Mouse (Mus musculus): ENCODE data around the gene Ndrg2. TPM values are rescaled to one million over a fixed set of nuclear protein-coding genes. Genes with fewer than 3 reads are reported as not detected.

Gene Ndrg2
- polyA plus RNA-seq, 1 experiment from 2014 or later, result 36.4 TPM

GRCm38 (mm10) chr14:51893094-51893794 lies 20.7 kb downstream of the Ndrg2 start:
- ATAC-seq (replicated peaks; ENCODE audit: low FRiP score, low TSS enrichment, low read depth), result peak; percentile 51; the same call in 1 of the 2 replicates
- Histone ChIP-seq H3K4me1 (replicated peaks; ENCODE audit: control insufficient read depth, insufficient read depth, low read length) (no peaks in the 10 kb centered on the region), H3K9me3 (ENCODE audit: control insufficient read depth, low read length) (no peaks in the 10 kb centered on the region), H3K4me3 (ENCODE audit: low read depth, low read length) (no peak overlapping the region), H3K27me3 (replicated peaks; ENCODE audit: control insufficient read depth, insufficient read depth, low read length) (no peaks in the 10 kb centered on the region), H3K4me2 (ENCODE audit: low read length) (no peak overlapping the region), H3K9ac (ENCODE audit: low read length) (no peak overlapping the region), H3K27ac (ENCODE audit: low read depth) (no peak overlapping the region), H3K36me3 (ENCODE audit: control insufficient read depth, insufficient read depth, low read length) (peaks cover 37% of the 10 kb centered on the region)
- WGBS, result 29% methylated on average over 10 of the region's 10 CpGs
- DNase-seq (ENCODE audit: low spot score), result no peak

- no peak for DNase-seq (ENCODE audit: low spot score)
- H3K27me3 ChIP-seq (replicated peaks; ENCODE audit: control insufficient read depth, insufficient read depth, low read length), result no peaks in the 10 kb centered on the region
- H3K36me3 ChIP-seq (ENCODE audit: control insufficient read depth, insufficient read depth, low read length), result peaks cover 46% of the 10 kb centered on the region
- H3K9ac ChIP-seq (ENCODE audit: low read length), result no peak within 1 kb of the TSS
- WGBS, result 84% methylated on average over 9 of the region's 9 CpGs
- H3K4me2 ChIP-seq (ENCODE audit: low read length), result no peak within 1 kb of the TSS
- no peaks in the 10 kb centered on the region for H3K9me3 ChIP-seq (ENCODE audit: control insufficient read depth, low read length)
- ATAC-seq (replicated peaks; ENCODE audit: low FRiP score, low TSS enrichment, low read depth), result no peak
- H3K27ac ChIP-seq (ENCODE audit: low read depth), result no peak within 1 kb of the TSS
- H3K4me1 ChIP-seq (replicated peaks; ENCODE audit: control insufficient read depth, insufficient read depth, low read length), result no peaks in the 10 kb centered on the region
- no peak within 1 kb of the TSS for H3K4me3 ChIP-seq (ENCODE audit: low read depth, low read length)
Observed at GRCm38 (mm10) chr14:51892191-51892939, 21.6 kb downstream of the Ndrg2 start, which contains the start of gene Slc39a2. TSS of gene Slc39a2 (plus strand) at chr14:51892889.

GRCm38 (mm10) chr14:51889833-51890232 lies 24.1 kb downstream of the Ndrg2 start:
- peaks cover 11% of the 10 kb centered on the region for H3K4me1 ChIP-seq (replicated peaks; ENCODE audit: control insufficient read depth, insufficient read depth, low read length)
- peaks cover 54% of the 10 kb centered on the region for H3K36me3 ChIP-seq (ENCODE audit: control insufficient read depth, insufficient read depth, low read length)
- no peak for ATAC-seq (replicated peaks; ENCODE audit: low FRiP score, low TSS enrichment, low read depth)

GRCm38 (mm10) chr14:51886051-51886450 lies 27.9 kb downstream of the Ndrg2 start:
- no peak overlapping the region for H3K4me3 ChIP-seq (ENCODE audit: low read depth, low read length)

More at GRCm38 (mm10) chr14:51889833-51890232, 24.1 kb downstream of the Ndrg2 start:
- Histone ChIP-seq H3K27ac (ENCODE audit: low read depth) (no peak overlapping the region), H3K27me3 (replicated peaks; ENCODE audit: control insufficient read depth, insufficient read depth, low read length) (no peaks in the 10 kb centered on the region), H3K4me2 (ENCODE audit: low read length) (no peak overlapping the region), H3K9ac (ENCODE audit: low read length) (no peak overlapping the region), H3K4me3 (ENCODE audit: low read depth, low read length) (no peak overlapping the region), H3K9me3 (ENCODE audit: control insufficient read depth, low read length) (no peaks in the 10 kb centered on the region)
- no peak for DNase-seq (ENCODE audit: low spot score)
- WGBS, result 85% methylated on average over 6 of the region's 6 CpGs

GRCm38 (mm10) chr14:51884598-51885331 lies 29.2 kb downstream of the Ndrg2 start, which contains the start of gene Mettl17:
TSS of gene Mettl17 (plus strand) at chr14:51884842.
- ATAC-seq (replicated peaks; ENCODE audit: low FRiP score, low TSS enrichment, low read depth) (peak; percentile 96), DNase-seq (ENCODE audit: low spot score) (peak; percentile 96)
- peak within 1 kb of the TSS; percentile 58 for H3K4me2 ChIP-seq (ENCODE audit: low read length)
- H3K4me3 ChIP-seq (ENCODE audit: low read depth, low read length), result peak within 1 kb of the TSS; percentile 85
- peak within 1 kb of the TSS; percentile 70 for H3K9ac ChIP-seq (ENCODE audit: low read length)
- H3K27ac ChIP-seq (ENCODE audit: low read depth), result peak within 1 kb of the TSS; percentile 84
- peaks cover 32% of the 10 kb centered on the region for H3K36me3 ChIP-seq (ENCODE audit: control insufficient read depth, insufficient read depth, low read length)
- peaks cover 11% of the 10 kb centered on the region for H3K4me1 ChIP-seq (replicated peaks; ENCODE audit: control insufficient read depth, insufficient read depth, low read length)
- no peaks in the 10 kb centered on the region for H3K27me3 ChIP-seq (replicated peaks; ENCODE audit: control insufficient read depth, insufficient read depth, low read length)
- WGBS, result under 1% methylated on average over 43 of the region's 43 CpGs
- H3K9me3 ChIP-seq (ENCODE audit: control insufficient read depth, low read length), result no peaks in the 10 kb centered on the region

More at GRCm38 (mm10) chr14:51886051-51886450, 27.9 kb downstream of the Ndrg2 start:
- no peaks in the 10 kb centered on the region for H3K27me3 ChIP-seq (replicated peaks; ENCODE audit: control insufficient read depth, insufficient read depth, low read length)
- peaks cover 45% of the 10 kb centered on the region for H3K36me3 ChIP-seq (ENCODE audit: control insufficient read depth, insufficient read depth, low read length)
- peaks cover 11% of the 10 kb centered on the region for H3K4me1 ChIP-seq (replicated peaks; ENCODE audit: control insufficient read depth, insufficient read depth, low read length)
- DNase-seq (ENCODE audit: low spot score) (no peak), ATAC-seq (replicated peaks; ENCODE audit: low FRiP score, low TSS enrichment, low read depth) (no peak)
- 63% methylated on average over 6 of the region's 6 CpGs for WGBS
- no peaks in the 10 kb centered on the region for H3K9me3 ChIP-seq (ENCODE audit: control insufficient read depth, low read length)
- H3K9ac ChIP-seq (ENCODE audit: low read length), result no peak overlapping the region; the same call in 1 of the 2 replicates
- H3K4me2 ChIP-seq (ENCODE audit: low read length), result peak overlapping the region; percentile 58
- no peak overlapping the region for H3K27ac ChIP-seq (ENCODE audit: low read depth)

- Histone ChIP-seq H3K4me2 (ENCODE audit: low read length) (peak overlapping the region; percentile 58), H3K27ac (ENCODE audit: low read depth) (peak overlapping the region; percentile 84), H3K4me1 (replicated peaks; ENCODE audit: control insufficient read depth, insufficient read depth, low read length) (peaks cover 11% of the 10 kb centered on the region), H3K27me3 (replicated peaks; ENCODE audit: control insufficient read depth, insufficient read depth, low read length) (no peaks in the 10 kb centered on the region), H3K4me3 (ENCODE audit: low read depth, low read length) (peak overlapping the region; percentile 85), H3K9ac (ENCODE audit: low read length) (peak overlapping the region; percentile 70), H3K9me3 (ENCODE audit: control insufficient read depth, low read length) (no peaks in the 10 kb centered on the region), H3K36me3 (ENCODE audit: control insufficient read depth, insufficient read depth, low read length) (peaks cover 25% of the 10 kb centered on the region)
- DNase-seq (ENCODE audit: low spot score), result no peak
- ATAC-seq (replicated peaks; ENCODE audit: low FRiP score, low TSS enrichment, low read depth), result peak; percentile 40
- 1% methylated on average over 14 of the region's 14 CpGs for WGBS
Observed at GRCm38 (mm10) chr14:51884031-51884544, 29.9 kb downstream of the Ndrg2 start.

GRCm38 (mm10) chr14:51883527-51884030 lies 30.4 kb downstream of the Ndrg2 start:
- ATAC-seq (replicated peaks; ENCODE audit: low FRiP score, low TSS enrichment, low read depth) (peak; percentile 37), DNase-seq (ENCODE audit: low spot score) (peak; percentile 87)
- Histone ChIP-seq H3K4me2 (ENCODE audit: low read length) (peak overlapping the region; percentile 58), H3K9me3 (ENCODE audit: control insufficient read depth, low read length) (no peaks in the 10 kb centered on the region), H3K27ac (ENCODE audit: low read depth) (peak overlapping the region; percentile 84), H3K9ac (ENCODE audit: low read length) (peak overlapping the region; percentile 70), H3K4me1 (replicated peaks; ENCODE audit: control insufficient read depth, insufficient read depth, low read length) (peaks cover 11% of the 10 kb centered on the region), H3K36me3 (ENCODE audit: control insufficient read depth, insufficient read depth, low read length) (peaks cover 20% of the 10 kb centered on the region), H3K27me3 (replicated peaks; ENCODE audit: control insufficient read depth, insufficient read depth, low read length) (no peaks in the 10 kb centered on the region), H3K4me3 (ENCODE audit: low read depth, low read length) (peak overlapping the region; percentile 85)
- 0% methylated on average over 4 of the region's 4 CpGs for WGBS

- DNase-seq (ENCODE audit: low spot score) (no peak), ATAC-seq (replicated peaks; ENCODE audit: low FRiP score, low TSS enrichment, low read depth) (no peak)
- no peaks in the 10 kb centered on the region for H3K36me3 ChIP-seq (ENCODE audit: control insufficient read depth, insufficient read depth, low read length)
- no peak overlapping the region for H3K9ac ChIP-seq (ENCODE audit: low read length)
- no peak overlapping the region for H3K27ac ChIP-seq (ENCODE audit: low read depth)
- no peak overlapping the region for H3K4me3 ChIP-seq (ENCODE audit: low read depth, low read length)
- H3K4me1 ChIP-seq (replicated peaks; ENCODE audit: control insufficient read depth, insufficient read depth, low read length), result no peaks in the 10 kb centered on the region
- H3K4me2 ChIP-seq (ENCODE audit: low read length), result no peak overlapping the region
- H3K27me3 ChIP-seq (replicated peaks; ENCODE audit: control insufficient read depth, insufficient read depth, low read length), result no peaks in the 10 kb centered on the region
- no peaks in the 10 kb centered on the region for H3K9me3 ChIP-seq (ENCODE audit: control insufficient read depth, low read length)
- 77% methylated on average over 3 of the region's 3 CpGs for WGBS
Observed at GRCm38 (mm10) chr14:51877517-51877916, 36.4 kb downstream of the Ndrg2 start.

All from intestine, embryonic 14.5 days (tissue).